Mouse (Mus musculus) adrenal gland (tissue): ENCODE measurements around the gene Ang.

Source experiments
- intact Hi-C: fragments of 180-260 bp; cut with DNase I; formaldehyde crosslinking; loops from one replicate; pipeline ENCODE4 v1.15.1; 2025

Ang gene

GRCm38 (mm10) chr14:51125684-51126083 is 34.7 kb downstream of the Ang start:
- intact Hi-C loops = no loop called here

DNA sequence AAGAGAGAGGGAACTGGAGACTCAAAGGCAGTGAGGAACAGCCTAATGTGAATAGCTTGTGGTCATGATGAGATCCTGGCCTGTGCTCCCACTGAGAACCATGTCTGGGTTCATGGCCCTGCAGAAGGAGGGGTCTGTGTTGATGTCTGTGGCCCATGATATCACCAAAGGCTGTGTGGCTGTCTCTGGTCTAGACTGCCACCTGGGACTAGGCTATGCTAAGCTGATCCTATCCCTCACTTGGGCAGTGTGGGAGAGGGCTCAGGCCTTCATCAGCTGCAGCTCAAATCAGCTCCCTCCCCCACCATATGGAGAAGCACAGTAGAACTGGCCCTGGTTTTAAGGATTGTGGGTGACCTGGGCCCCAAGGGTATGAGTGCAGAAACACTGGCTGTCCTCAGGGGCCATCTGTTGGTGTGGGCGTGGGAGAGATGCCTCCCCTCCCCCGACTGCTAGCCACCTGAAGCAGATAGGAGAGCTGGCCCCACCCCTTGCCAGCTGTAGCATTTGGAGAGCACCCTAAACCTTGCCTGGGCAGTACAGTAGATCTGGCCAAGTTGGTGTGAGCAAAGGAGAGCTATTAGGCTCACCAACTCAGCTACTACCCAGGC is 36.8 kb downstream of the Ang start:
- intact Hi-C loops = no loop called here

DNA sequence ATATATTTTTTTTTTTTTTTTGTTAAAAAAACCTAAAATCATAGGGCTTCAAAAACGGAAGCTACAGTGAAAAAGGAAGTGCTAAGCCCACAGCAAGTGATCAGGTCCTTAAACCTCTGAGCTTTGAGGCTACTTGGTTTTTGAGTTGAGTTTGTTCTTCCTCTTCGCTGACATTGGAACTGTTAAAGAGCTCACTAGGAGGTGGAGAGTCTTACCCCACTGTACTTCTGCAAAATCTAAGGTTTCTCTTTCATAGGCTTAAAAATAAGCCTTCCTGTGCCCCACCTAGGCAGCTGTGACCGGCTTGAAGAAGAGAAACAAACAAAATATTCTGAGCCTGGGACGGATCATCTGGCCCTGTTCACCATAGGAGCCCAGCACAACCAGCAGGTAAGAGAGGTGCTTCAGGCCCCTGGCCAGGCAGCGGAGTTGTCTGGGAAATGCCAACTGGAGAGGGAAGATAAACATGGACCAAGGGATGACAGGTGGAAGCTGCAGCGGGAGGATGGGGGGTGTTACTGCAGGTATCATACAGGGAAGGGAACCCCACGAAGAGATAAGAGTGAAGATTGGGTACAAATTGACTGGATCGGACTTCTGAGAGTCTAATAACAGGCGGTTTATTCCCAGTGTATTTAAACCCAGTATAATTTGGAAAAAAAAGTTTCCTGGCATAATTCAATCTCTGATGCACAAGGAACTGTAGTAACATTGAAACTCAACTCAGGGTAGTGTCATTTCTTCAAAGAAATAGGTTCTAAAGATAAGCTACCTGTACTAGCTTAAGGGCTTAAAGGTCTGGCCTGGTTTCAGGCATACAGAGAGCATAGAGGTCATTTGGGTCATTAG is 38.0 kb downstream of the Ang start:
- intact Hi-C loops = no loop called here

DNA sequence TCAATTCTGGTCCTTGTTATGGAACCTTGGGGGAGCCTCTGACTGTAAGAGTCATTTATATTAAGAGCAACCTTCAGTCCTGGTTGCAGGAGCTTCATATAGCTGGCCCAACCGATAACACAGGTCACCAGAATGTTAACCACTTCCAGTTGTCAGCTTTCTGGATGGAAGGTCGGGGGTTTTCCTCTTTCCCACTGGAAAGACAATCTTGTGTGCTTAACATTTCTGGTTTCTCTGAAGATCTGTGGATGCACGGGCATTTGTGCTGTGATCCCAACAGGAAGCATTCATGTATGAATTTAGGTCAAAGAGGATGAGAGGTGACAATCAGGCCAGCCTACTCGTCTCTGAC is 38.6 kb downstream of the Ang start:
- intact Hi-C loops = no loop called here

DNA sequence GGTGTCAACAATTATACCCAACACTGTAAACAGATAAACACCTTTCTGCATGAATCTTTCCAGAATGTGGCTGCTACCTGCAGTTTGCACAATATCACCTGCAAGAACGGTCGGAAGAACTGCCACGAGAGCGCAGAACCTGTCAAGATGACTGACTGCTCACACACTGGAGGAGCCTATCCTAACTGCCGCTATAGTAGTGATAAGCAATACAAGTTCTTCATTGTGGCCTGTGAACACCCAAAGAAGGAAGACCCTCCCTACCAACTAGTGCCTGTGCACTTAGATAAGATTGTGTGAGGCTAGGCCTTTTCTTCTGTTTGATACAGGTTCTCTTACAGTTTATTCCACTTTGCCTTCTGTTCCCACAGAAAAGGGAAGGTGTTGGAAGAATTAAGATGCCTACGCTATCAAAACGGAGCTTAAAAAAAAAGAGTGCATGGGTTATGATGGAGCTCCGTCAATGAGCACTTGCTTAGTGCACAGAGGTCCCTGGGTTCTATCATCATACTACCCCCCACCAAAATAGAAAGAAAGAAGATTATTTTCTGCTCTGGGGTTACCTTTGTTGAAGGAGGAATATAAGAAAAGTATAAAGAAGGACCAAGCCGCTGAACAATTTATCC is 39.5 kb downstream of the Ang start:
- intact Hi-C loops = no loop called here

GRCm38 (mm10) chr14:51131086-51131815 is 40.3 kb downstream of the Ang start:
- intact Hi-C loops = no loop called here

DNA sequence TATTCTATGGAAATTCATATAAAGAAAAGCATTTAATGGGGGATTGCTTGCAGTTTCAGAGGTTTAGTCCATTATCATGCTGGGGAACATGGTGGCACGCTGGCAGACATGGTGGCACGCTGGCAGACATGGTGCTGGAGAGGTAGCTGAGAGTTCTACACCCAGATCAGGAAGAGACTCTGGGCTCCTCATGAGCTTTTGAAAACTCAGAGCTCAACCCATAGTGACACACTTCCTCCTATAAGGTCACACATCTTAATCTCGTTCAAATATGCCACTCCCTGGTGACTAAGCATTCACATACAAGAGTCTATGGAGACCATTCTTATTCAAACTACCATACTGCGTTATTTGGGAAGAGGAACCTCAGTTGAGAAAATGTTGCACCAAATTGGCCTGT is 41.4 kb downstream of the Ang start:
- intact Hi-C loops = no loop called here

DNA sequence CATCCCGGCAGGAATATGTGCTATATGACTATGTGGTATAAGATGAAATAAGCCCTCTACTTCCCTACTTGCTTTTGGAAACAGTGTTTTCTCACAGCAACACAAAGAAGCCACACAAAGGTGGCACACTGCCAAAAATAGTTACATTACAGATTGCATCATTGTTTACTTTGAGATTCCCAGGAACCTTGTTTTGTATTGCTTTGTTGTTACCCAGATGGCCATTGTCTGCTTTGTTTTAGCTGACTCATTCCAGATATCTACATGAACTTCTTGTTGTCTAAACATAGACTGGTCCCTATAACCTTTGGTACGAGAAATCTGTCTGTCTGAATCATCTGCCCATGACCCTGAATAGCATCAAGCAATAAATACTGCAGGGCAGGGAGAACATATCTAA is 49.4 kb downstream of the Ang start:
- intact Hi-C loops = no loop called here

GRCm38 (mm10) chr14:51142119-51142518 is 51.2 kb downstream of the Ang start:
- intact Hi-C loops = no loop called here

- intact Hi-C loops = no loop called here
These were observed 51.6 kb downstream of the Ang start for GRCm38 (mm10) chr14:51142568-51142967.

DNA sequence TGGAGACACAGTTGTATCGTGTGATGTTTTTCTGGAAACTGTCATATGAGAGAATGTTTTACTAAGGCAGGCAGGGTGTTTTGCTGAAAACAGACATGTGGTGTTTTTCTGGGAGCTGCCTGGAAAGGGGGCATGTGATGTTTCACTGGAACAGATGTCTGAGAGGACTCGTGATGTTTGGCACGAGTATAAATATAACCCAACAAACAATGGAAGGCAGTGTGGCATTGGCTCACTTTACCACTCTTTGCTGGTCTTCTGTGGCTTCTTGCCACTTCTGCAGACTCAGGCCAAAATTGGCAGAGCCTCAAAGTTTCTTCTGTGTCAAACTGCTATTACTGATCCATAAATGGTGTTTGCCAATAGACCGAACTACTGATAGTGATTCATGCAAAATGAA is 52.3 kb downstream of the Ang start:
- intact Hi-C loops = no loop called here

GRCm38 (mm10) chr14:51143937-51144336 is 53.0 kb downstream of the Ang start:
- intact Hi-C loops = no loop called here

DNA sequence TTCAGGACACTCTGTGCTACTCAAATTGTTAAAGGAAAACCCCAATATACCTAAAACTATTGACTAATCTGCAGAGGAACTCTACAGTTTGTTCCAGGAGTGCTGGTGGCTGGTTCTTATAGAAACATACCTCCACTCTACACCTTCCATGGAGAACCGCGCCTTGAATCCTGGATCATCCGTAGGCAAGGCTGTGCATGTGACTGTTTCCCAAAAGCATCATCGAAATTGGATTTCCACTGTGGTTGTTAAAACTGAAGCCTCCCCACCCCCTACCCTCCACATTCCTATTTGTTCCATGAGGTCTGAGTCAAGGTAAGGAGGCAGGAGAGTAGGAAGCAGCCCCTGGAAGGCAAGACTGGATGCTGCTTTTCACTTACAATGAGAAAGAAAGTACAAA is 53.5 kb downstream of the Ang start:
- intact Hi-C loops = no loop called here

GRCm38 (mm10) chr14:51145521-51145920 is 54.6 kb downstream of the Ang start:
- intact Hi-C loops = no loop called here

GRCm38 (mm10) chr14:51146685-51147084 is 55.7 kb downstream of the Ang start, which contains the start of gene Rnase1:
Gene Rnase1, minus strand, starts transcription at chr14:51146785.
- intact Hi-C loops = no loop called here

DNA sequence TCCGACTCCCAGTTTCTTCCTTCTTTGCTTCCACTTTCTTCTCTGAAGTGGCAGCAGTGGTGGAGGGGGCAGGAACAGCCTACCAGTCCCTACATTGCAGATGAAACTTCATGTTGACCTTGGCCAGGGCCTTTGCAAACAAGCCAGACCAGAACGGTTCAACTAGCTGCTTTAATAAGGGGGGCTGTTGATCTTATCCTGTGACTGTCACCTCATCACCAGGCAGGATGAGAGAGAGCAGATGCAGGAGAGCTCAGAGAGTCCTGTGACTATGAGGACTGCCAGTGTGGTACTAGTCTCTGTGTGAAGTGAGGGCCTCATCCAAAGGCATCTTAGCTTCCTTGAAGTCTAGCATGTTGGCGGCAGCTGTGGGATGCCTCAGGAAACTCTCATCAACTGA is 57.1 kb downstream of the Ang start:
- intact Hi-C loops = no loop called here

DNA sequence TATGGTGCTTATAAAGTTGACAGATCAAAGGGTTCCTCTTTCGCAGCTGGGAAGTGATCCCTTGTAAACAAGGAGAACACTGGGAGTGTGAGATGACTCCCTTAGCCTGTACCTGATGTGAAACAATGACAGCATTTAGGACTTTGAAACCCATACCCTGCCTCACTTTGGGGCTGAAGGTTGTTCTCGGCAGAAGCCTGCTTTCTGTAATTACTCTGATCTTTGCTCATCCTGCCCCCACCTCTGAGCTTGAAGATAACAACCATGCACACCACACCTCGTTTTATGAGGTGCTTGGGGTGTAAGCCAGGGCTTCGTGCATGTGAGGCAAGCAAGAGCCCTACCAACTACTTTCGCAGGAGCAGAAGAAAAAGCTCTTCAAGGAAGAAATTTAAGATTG is 58.2 kb downstream of the Ang start:
- intact Hi-C loops = no loop called here

DNA sequence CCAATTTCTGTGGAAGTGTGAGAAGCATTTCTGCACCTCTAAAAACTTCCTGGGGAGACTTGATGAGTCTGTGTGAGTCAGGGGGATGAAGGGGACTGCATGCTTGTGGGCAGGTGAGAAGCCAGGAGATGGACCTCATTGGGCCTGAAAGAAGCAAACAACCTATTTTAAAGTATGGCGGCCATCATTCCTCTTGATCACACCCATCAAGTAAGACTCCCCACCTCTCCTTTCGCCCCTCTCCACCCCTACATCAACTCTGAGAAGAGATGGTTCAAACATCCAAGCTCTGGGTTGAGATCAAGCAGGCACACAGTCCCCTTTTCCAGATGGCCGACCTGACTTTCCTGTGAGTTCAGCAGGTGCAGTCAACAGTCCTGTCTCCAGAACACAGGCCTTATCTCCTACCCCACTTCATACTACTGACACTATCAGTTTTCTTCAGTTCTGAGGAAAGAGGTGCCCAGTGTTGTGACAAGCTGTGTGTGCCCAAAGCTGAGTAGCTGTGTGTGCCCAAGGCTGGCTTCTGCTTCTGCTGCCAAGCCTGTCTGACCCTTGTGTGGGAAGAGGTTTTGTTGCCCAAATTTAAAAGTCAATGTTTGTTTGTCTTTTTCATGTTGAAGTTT is 59.4 kb downstream of the Ang start:
- intact Hi-C loops = no loop called here
